In the genomic region with DNA sequence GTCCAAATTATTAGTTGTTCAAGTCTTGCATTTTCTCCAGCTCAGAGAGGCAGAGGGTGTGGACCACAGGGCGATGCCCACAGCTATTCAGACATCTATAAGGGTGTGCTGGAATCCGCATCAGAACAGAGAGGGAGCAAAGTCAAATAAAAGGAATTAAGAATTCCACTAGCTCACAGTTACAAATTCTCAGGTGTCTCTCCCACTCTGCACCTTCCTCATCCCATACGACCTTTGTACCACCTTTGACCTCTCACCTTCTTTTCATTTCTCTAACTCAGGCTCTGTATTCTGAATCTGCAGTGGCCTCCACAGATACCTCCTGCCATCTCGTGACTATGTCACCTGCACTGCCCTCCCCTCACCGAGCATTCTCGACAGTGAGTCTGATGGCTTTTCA, we compare ENCODE assay signal across 20 mouse cellular contexts.
"Had no signal": no experiment of that assay in that cellular context is flagged by ENCODE, and none has a peak within 500 bp of the region (broad histone marks: within the 10 kb centered on the region; RNA-seq: fewer than 3 reads in every experiment).

No protein-coding gene starts in this region.

- H3K36me3 ChIP-seq: lung, embryonic 15.5 days; midbrain, embryonic 10.5 days; midbrain, embryonic 12.5 days; neural tube, embryonic 13.5 days; neural tube, embryonic 15.5 days; stomach, embryonic 15.5 days had no signal

- H3K9ac ChIP-seq: lung, embryonic 15.5 days; midbrain, embryonic 12.5 days; neural tube, embryonic 13.5 days; neural tube, embryonic 15.5 days; stomach, embryonic 15.5 days had no signal

- H3K27me3 ChIP-seq: lung, embryonic 15.5 days; midbrain, embryonic 12.5 days; neural tube, embryonic 13.5 days; neural tube, embryonic 15.5 days; stomach, embryonic 15.5 days had no signal

- H3K27ac ChIP-seq: lung, embryonic 15.5 days; midbrain, embryonic 10.5 days; midbrain, embryonic 12.5 days; neural tube, embryonic 13.5 days; neural tube, embryonic 15.5 days; stomach, embryonic 15.5 days; stomach, postnatal 0 days had no signal

- H3K4me2 ChIP-seq: lung, embryonic 15.5 days; midbrain, embryonic 12.5 days; neural tube, embryonic 13.5 days; neural tube, embryonic 15.5 days; stomach, embryonic 15.5 days had no signal

- DNase-seq: lung, adult 18-20 months; lung, postnatal 10 days; lung, postnatal 4 days; midbrain, embryonic 14.5 days; retina, postnatal 1 day; right cerebral cortex, adult 18-20 months; right cerebral cortex, postnatal 25 days; right cerebral cortex, postnatal 4 days; thymus, adult 2 months; thymus, postnatal 25 days; thymus, postnatal 4 days had no signal

- H3K9me3 ChIP-seq: lung, embryonic 15.5 days; midbrain, embryonic 10.5 days; midbrain, embryonic 12.5 days; neural tube, embryonic 13.5 days; neural tube, embryonic 15.5 days; stomach, embryonic 15.5 days had no signal

- H3K4me1 ChIP-seq: midbrain, embryonic 10.5 days; midbrain, embryonic 12.5 days; neural tube, embryonic 13.5 days; neural tube, embryonic 15.5 days; stomach, embryonic 15.5 days had no signal

- H3K4me3 ChIP-seq: lung, embryonic 15.5 days; midbrain, embryonic 10.5 days; midbrain, embryonic 12.5 days; myocyte; neural tube, embryonic 13.5 days; neural tube, embryonic 15.5 days; stomach, embryonic 15.5 days had no signal

- ATAC-seq: midbrain, embryonic 16.5 days had no signal
